Mouse (Mus musculus) heart, embryonic 15.5 days (tissue): ENCODE results near the gene Zbtb42. TPM values are rescaled to one million over a fixed set of nuclear protein-coding genes. Genes with fewer than 3 reads are reported as not detected.

Experiments
- ATAC-seq: fragments of 200-750 bp; cut with Nextera tagmentation; replicated peaks from 2 replicates; pipeline ENCODE4 v1.8.0; 2017; ENCODE audit warnings: low read depth, moderate TSS enrichment; ENCODE audit not compliant: insufficient number of reproducible peaks, insufficient read depth, low FRiP score
- H3K27ac ChIP-seq: fragments of 300-500 bp; sonication (generic); 2 replicates; pipeline ENCODE4 v1.5.1; 2015; ENCODE audit warnings: mild to moderate bottlenecking, inconsistent platforms
- H3K27me3 ChIP-seq: fragments of 300-500 bp; sonication (generic); 2 replicates; pipeline ENCODE4 v1.6.1; 2015; ENCODE audit warnings: inconsistent platforms
- H3K36me3 ChIP-seq: fragments of 300-500 bp; sonication (generic); 2 replicates; pipeline ENCODE4 v1.6.1; 2015; ENCODE audit warnings: mild to moderate bottlenecking, inconsistent platforms
- H3K4me1 ChIP-seq: fragments of 300-500 bp; sonication (generic); replicated peaks from 2 replicates; pipeline ENCODE4 v1.6.1; 2015; ENCODE audit warnings: inconsistent platforms
- H3K4me2 ChIP-seq: fragments of 300-500 bp; sonication (generic); 2 replicates; pipeline ENCODE4 v1.6.1; 2015; ENCODE audit warnings: inconsistent platforms, mild to moderate bottlenecking, moderate library complexity
- H3K4me3 ChIP-seq: fragments of 300-500 bp; sonication (generic); 2 replicates; pipeline ENCODE4 v1.5.1; 2015; ENCODE audit warnings: mild to moderate bottlenecking, inconsistent platforms
- H3K9ac ChIP-seq: fragments of 300-500 bp; sonication (generic); 2 replicates; pipeline ENCODE4 v1.6.1; 2015; ENCODE audit warnings: mild to moderate bottlenecking, inconsistent platforms
- H3K9me3 ChIP-seq: fragments of 300-500 bp; sonication (generic); replicated peaks from 2 replicates; pipeline ENCODE4 v1.6.1; 2016; ENCODE audit warnings: inconsistent platforms
- WGBS: fragments of 180-500 bp; shearing (Covaris S2); methylation state at CpG from one replicate; pipeline ENCODE4 v1.1.7; 2015; ENCODE audit warnings: mixed read lengths; 5-methylcytosine and 5-hydroxymethylcytosine counted together
- polyA plus RNA-seq: library from polyadenylated mRNA; unstranded; fragments of >200 nt; fragmentation: Nextera tagmentation; extraction: Ambion mirVana; gene quantifications from 2 replicates; pipeline ENCODE4 v1.2.1, GENCODE M21; 2015

The Zbtb42 gene
- polyA plus RNA-seq, 1 experiment from 2014 or later = 4.8 TPM

DNA sequence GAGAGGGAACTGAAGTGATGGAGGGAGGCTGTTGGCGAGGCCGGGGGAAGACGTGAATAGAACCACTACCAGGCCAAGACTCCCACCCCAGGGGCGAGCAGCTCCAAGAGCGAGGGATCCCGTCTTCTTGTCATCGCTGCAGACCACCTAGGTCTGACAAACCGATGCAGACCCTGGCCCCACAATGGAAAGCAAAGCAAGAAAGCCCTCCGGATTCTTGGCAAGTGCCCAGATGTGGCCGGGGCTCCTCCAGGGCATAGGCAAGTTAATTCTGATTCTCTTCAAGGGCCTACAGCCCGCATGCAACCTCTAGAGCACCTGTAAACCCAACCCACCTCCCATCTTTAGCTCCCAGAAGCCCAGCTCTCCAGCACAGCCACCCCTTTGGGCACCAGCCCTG lies 15.3 kb upstream of the Zbtb42 start:
- H3K27ac ChIP-seq = peak overlapping the region; percentile 95
- H3K9me3 ChIP-seq = no peaks in the 10 kb centered on the region
- 79% methylated on average over 11 of the region's 11 CpGs for WGBS
- H3K27me3 ChIP-seq = no peaks in the 10 kb centered on the region
- H3K4me3 ChIP-seq = no peak overlapping the region
- peaks cover 100% of the 10 kb centered on the region for H3K4me1 ChIP-seq
- no peak overlapping the region for H3K4me2 ChIP-seq
- peaks cover 40% of the 10 kb centered on the region for H3K36me3 ChIP-seq
- ATAC-seq = no peak
- no peak overlapping the region for H3K9ac ChIP-seq

DNA sequence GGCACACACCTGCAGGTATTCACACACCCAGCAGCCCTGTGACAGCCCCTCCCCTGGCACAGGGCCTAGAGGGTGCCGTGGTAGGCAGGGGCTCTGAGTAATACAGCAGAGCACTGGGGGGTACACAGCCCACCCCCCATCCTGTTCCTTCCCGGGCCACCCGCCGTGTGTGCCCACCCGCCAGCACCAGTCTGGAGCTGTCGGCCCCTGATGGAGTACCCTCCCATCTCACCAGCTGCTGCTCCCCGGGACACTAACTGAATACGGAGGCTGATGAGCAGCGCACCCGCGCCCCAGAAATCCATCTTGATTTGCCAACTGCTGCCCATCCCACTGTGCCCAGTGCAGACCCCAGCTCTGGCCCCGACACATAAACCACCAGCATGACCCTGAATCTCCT lies 14.9 kb upstream of the Zbtb42 start:
- 82% methylated on average over 12 of the region's 12 CpGs for WGBS
- H3K4me3 ChIP-seq = no peak overlapping the region
- no peaks in the 10 kb centered on the region for H3K27me3 ChIP-seq
- no peak for ATAC-seq
- H3K4me1 ChIP-seq = peaks cover 100% of the 10 kb centered on the region
- no peak overlapping the region for H3K4me2 ChIP-seq
- H3K27ac ChIP-seq = peak overlapping the region; percentile 95
- H3K9me3 ChIP-seq = no peaks in the 10 kb centered on the region
- H3K36me3 ChIP-seq = peaks cover 40% of the 10 kb centered on the region
- H3K9ac ChIP-seq = no peak overlapping the region

DNA sequence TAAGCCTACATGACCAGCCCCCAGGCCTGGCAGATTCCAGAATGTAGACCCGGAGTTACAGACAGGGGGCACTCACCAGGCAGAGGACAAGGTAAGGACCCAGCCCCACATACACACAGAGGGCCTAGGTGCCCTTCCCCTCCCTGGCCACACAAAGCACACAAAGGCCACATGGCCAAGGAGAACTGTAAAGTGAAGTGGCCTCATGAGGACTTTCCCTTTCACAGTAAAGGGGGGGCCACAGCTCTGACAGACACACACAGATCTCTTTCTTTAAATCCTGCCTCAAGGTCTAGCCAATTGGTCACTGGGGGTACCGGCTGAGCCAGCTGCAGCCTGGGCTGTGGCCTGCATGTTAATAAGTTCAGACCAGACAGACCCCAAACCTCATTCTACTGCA lies 14.5 kb upstream of the Zbtb42 start:
- ATAC-seq = no peak
- Histone ChIP-seq H3K9me3 (no peaks in the 10 kb centered on the region), H3K4me2 (no peak overlapping the region), H3K27me3 (no peaks in the 10 kb centered on the region), H3K36me3 (peaks cover 40% of the 10 kb centered on the region), H3K4me1 (peaks cover 100% of the 10 kb centered on the region), H3K27ac (peak overlapping the region; percentile 95), H3K9ac (peak overlapping the region; percentile 37; the same call in 1 of the 2 replicates), H3K4me3 (no peak overlapping the region)
- WGBS = 34% methylated on average over 2 of the region's 2 CpGs

DNA sequence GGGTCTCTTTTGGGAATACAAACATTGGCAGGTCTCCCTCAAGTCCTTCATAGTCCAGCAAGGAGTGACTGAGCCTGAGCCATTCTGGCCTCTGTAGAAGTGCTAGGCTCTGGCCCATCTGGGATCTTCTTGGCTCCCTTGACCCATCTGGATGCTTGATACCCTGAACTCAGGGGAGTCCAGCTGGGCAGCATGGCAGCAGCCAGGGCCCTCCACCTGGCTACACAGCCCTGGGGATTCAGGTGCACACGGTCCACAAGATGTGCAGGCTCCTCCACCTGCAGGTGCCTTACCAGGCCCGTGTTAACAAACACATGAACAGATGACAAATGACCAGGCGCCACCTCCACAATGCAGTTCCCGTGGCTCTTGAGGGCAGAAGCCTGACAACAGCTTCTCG lies 14.0 kb upstream of the Zbtb42 start:
- peak overlapping the region; percentile 80 for H3K27ac ChIP-seq
- H3K4me3 ChIP-seq = 0 out of 2 replicates have a peak overlapping the region, but pooled peaks have one; percentile 2
- H3K4me1 ChIP-seq = peaks cover 100% of the 10 kb centered on the region
- peaks cover 40% of the 10 kb centered on the region for H3K36me3 ChIP-seq
- H3K27me3 ChIP-seq = no peaks in the 10 kb centered on the region
- 50% methylated on average over 5 of the region's 5 CpGs for WGBS
- peak overlapping the region; percentile 11; the same call in 1 of the 2 replicates for H3K9ac ChIP-seq
- peak overlapping the region; percentile 42; the same call in 1 of the 2 replicates for H3K4me2 ChIP-seq
- no peaks in the 10 kb centered on the region for H3K9me3 ChIP-seq
- ATAC-seq = no peak

DNA sequence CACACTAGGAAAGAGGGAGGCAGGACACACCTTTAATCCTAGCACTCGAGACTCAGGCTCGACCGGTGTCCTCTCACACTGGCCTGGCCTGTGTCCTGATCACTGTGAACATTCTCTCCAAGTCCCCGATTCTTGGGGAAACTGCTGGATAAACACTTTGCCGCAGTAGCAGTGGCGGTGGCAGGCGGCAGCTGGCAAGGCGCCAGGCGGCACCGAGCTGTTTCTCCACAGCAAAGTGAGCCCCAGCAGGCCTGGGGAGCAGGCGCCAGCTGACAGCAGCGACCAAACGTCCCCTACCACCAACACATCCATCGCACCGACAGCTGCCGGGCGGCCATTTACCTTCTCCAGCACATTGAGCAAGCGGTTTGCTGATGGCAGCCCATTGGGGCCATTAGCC lies 13.2 kb upstream of the Zbtb42 start:
- Histone ChIP-seq H3K4me3 (peak overlapping the region; percentile 2; the same call in 1 of the 2 replicates), H3K27me3 (no peaks in the 10 kb centered on the region), H3K9ac (peak overlapping the region; percentile 34)

DNA sequence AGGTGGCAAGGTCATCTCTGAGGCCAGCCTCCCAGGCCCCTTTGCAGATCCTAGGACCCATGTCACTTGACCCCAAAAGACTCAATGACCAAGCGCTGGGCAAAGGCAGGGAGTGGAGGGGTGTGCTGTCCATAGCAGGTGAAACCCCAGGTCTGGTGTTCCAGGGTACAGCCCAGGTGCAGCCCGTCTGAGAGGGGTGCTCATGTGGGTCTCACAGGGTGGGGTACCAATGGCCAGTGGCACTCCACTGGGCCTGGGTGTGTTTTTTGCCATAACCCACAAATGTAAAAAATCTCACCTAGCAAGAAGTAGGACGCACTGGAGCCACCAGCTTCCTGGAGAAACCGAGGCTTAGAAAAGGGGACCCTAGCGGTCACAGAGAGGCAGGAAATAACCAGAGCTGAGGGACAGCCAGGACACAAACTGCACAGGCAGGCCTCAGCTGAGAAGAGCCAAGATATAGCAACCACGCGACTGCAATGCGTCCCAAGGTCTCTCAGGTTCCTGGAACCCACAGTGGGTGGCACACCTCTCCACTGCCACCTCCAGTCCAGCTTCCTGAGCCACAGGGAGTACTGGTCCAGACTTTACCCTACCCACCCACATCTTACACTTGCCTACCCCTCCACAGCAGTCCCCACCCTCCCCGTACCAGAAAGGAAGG lies 12.6 kb upstream of the Zbtb42 start:
- Histone ChIP-seq H3K36me3 (peaks cover 48% of the 10 kb centered on the region), H3K27ac (peak overlapping the region; percentile 80), H3K4me3 (peak overlapping the region; percentile 2; the same call in 1 of the 2 replicates), H3K9ac (peak overlapping the region; percentile 34; the same call in 1 of the 2 replicates), H3K27me3 (no peaks in the 10 kb centered on the region), H3K9me3 (no peaks in the 10 kb centered on the region), H3K4me1 (peaks cover 100% of the 10 kb centered on the region), H3K4me2 (peak overlapping the region; percentile 42)
- 68% methylated on average over 9 of the region's 9 CpGs for WGBS
- ATAC-seq = no peak

More for the DNA sequence above, 13.2 kb upstream of the Zbtb42 start:
- WGBS = 22% methylated on average over 18 of the region's 18 CpGs
- Histone ChIP-seq H3K27ac (peak overlapping the region; percentile 80), H3K4me1 (peaks cover 100% of the 10 kb centered on the region), H3K4me2 (peak overlapping the region; percentile 42), H3K9me3 (no peaks in the 10 kb centered on the region), H3K36me3 (peaks cover 43% of the 10 kb centered on the region)
- ATAC-seq = no peak; the same call in 1 of the 2 replicates

DNA sequence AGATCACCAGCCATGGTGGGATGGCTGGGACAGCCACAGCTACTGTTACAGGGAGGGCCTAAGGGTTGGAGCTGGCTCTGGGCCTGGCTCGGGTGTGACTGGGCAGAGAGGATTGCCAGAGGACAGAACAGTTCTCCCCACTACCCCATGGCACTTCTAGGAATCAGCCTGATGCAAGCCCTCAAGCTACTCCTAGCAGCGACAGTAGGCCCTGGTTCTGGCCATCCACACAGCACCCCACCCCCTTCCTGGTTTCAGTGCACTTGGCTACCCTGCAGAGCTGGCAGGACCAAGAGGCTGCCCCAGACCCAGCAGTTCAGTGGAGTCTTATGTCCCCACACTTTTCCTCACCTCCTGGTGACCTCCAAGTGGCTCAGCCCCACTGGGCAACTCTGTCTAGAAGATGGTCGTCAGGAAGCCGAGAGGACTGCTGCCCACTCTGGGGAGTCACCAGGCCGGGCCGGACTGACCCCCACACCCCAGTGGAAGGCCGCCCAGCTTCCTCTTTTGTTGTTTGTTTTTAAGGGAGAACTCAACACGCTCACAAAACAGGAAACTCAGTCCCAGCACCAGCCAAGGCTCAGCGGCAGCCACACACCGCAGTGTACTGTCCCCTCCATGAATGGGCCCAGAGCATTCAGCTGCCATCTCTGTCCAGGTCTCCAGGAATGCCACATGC lies 10.9 kb upstream of the Zbtb42 start:
- Histone ChIP-seq H3K4me2 (no peak overlapping the region), H3K4me3 (no peak overlapping the region), H3K4me1 (peaks cover 100% of the 10 kb centered on the region), H3K36me3 (peaks cover 40% of the 10 kb centered on the region), H3K9me3 (no peaks in the 10 kb centered on the region), H3K27me3 (no peaks in the 10 kb centered on the region), H3K27ac (peak overlapping the region; percentile 60), H3K9ac (peak overlapping the region; percentile 13; the same call in 1 of the 2 replicates)
- ATAC-seq = no peak
- 57% methylated on average over 10 of the region's 10 CpGs for WGBS

DNA sequence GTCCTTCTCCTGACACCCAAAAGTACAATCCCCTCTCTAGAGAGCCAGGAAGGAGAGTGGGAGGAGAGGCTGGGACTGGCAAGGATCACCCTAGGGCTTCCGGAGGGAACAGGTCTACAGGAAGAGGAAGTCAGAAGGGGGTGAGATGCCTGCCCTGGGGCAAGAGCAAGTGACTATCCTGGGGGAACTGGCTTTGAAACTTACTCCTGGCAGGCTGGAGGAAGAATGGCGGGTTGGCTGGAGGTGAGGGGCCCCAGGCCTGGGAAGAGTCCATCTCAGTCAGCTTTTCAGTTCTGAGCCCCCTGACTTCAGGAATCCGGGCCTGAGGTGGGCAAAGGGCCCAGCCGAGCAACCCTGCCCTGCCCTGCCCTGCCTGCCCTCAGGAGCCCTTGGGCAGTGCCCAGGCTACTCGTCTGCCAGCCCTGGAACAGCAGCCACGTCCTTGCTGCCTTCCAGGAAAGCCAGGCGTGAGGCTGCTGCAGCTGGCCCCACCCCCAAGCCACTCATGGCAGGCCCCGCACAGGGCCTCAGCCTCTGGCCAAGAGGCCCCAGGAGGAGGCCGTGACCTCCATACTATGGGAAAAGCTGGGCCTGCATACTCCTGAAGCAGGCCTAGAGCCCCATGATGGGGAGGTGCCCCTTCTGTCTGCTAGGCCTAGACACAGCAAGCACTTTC lies 7.8 kb upstream of the Zbtb42 start:
- no peaks in the 10 kb centered on the region for H3K9me3 ChIP-seq
- peak; percentile 12; the same call in 1 of the 2 replicates for ATAC-seq
- H3K27ac ChIP-seq = peak overlapping the region; percentile 98
- peak overlapping the region; percentile 95 for H3K4me3 ChIP-seq
- peaks cover 40% of the 10 kb centered on the region for H3K36me3 ChIP-seq
- WGBS = 31% methylated on average over 9 of the region's 9 CpGs
- peak overlapping the region; percentile 16 for H3K9ac ChIP-seq
- H3K4me2 ChIP-seq = peak overlapping the region; percentile 91
- no peaks in the 10 kb centered on the region for H3K27me3 ChIP-seq
- peaks cover 88% of the 10 kb centered on the region for H3K4me1 ChIP-seq

DNA sequence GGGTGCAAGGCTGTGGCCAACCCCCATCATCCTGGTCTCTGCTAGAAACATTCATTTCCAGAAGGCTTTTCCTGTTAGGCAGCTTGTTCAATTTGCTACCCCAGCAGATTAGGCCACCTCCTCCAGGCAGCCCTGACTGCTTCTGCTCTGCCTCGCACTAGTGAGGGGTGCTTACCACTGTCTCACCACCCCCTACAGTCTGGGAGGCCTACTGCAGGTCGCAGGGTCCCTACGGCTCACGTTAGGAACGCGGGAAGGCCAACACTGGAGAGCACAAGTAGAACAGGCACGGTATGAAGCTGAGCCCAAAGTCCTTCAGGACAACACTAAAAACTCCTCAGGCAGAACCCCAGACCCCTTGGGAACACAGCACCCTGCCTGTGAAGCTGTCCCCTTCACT lies 6.7 kb upstream of the Zbtb42 start:
- ATAC-seq = no peak
- Histone ChIP-seq H3K4me1 (peaks cover 78% of the 10 kb centered on the region), H3K9ac (peak overlapping the region; percentile 99), H3K4me3 (peak overlapping the region; percentile 95), H3K27me3 (no peaks in the 10 kb centered on the region), H3K9me3 (no peaks in the 10 kb centered on the region), H3K27ac (peak overlapping the region; percentile 98), H3K4me2 (peak overlapping the region; percentile 91), H3K36me3 (peaks cover 40% of the 10 kb centered on the region)
- WGBS = 62% methylated on average over 7 of the region's 7 CpGs

DNA sequence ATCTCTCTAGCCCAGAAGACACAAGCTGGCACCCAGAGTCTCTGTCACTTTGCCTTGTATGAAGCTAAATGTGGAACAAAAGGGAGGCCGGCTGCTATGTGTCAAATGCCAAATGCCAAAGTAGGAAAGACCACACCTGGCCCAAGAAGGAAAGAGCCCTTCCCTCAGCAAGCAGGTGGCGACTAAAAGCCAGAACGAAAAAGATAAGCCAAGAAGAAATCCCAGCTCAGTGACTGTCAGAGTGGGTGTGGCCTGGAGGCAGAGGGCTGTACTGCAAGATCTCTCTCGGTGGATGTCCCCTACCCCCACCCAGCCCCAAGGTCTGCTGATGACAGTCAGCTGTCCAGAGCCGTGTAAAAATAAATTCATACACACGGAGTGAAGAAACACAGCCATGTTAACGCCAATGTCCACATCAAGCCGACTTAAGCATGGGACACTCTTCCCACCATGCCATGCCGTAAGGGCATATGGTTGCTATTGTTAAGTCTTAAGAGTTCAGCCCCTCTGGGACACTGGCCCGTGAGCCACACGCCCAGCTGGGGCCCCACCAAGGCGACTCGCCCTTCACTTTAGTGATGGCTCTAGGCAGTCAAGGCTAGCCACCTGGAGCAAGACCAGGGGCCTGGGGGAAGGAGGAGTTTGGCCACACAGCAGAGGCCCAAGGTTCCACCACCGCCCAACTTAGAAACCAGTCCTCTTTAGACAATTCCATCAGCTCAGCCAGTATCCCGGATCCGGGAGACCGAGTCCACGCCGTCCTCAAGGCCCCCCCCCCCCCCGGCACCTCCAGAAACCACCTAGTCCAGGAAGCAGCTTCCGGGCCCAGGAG lies 5.7 kb upstream of the Zbtb42 start:
- H3K4me3 ChIP-seq = peak overlapping the region; percentile 95
- WGBS = 2% methylated on average over 21 of the region's 21 CpGs
- peak overlapping the region; percentile 98 for H3K27ac ChIP-seq
- H3K9me3 ChIP-seq = no peaks in the 10 kb centered on the region
- H3K27me3 ChIP-seq = no peaks in the 10 kb centered on the region
- peaks cover 78% of the 10 kb centered on the region for H3K4me1 ChIP-seq
- peaks cover 32% of the 10 kb centered on the region for H3K36me3 ChIP-seq
- peak overlapping the region; percentile 99 for H3K9ac ChIP-seq
- peak; percentile 36 for ATAC-seq
- H3K4me2 ChIP-seq = peak overlapping the region; percentile 91
